Mouse (Mus musculus): ENCODE measurements around the gene Prl7a2. TPM values are rescaled to one million over a fixed set of nuclear protein-coding genes. Genes with fewer than 3 reads are reported as not detected.

Gene Prl7a2
- total RNA-seq (2015; ENCODE audit: low replicate concordance): not detected in 2 replicates
- total RNA-seq (2017; ENCODE audit: low replicate concordance): not detected in 2 replicates

DNA sequence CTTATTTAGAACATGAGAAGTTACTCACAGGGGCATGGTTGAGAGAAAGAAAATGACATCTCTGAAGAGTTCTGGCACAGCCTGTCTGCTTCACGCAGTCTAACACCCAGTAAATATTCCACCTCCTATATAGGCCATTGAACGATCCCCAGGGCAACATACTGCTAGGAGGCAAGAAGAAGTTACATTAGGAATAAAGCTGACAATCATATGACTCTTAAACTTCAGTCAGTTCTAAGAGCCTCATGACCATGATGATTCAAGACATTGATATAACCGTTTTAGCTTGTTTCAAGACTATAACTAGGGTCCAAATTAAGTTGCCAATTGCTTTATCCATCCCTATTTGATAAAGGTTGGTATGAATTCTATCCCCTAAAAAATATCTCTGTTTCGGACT, at the start of gene Prl7a2:
Gene Prl7a2 (minus strand): TSS at position 101 of the 400 bp plus-strand sequence.
- no peak for ATAC-seq (replicated peaks; ENCODE audit: low FRiP score, poor library complexity, severe bottlenecking)

GRCm38 (mm10) chr13:27716636-27717035, 48.8 kb upstream of the Prl7a2 start, which contains the start of gene Prl7d1:
Gene Prl7d1 (minus strand): TSS chr13:27716736.
- no peak for ATAC-seq (replicated peaks; ENCODE audit: low FRiP score, poor library complexity, severe bottlenecking)

DNA sequence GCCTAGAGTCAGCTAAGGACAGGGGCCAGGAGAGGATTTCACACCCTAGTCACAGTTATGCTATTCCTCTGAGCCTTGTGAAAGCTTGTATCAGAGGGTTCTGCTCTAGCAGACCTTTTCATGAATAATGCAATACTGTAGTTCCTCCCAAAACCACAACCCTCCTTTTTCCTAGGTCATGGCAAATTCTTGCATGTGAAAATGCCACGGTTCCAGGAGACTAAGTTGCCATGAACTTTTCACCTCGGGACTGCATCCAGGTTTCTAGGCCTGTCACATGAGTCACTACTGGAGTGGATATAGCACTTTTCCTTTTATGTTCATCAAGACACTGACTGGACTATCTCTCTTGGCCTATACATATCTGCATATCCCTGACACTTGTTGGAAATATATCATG, 38.7 kb upstream of the Prl7a2 start:
- ATAC-seq (replicated peaks; ENCODE audit: low FRiP score, poor library complexity, severe bottlenecking): no peak

GRCm38 (mm10) chr13:27660747-27661146, 7.1 kb downstream of the Prl7a2 start:
- ATAC-seq (replicated peaks; ENCODE audit: low FRiP score, poor library complexity, severe bottlenecking): no peak

DNA sequence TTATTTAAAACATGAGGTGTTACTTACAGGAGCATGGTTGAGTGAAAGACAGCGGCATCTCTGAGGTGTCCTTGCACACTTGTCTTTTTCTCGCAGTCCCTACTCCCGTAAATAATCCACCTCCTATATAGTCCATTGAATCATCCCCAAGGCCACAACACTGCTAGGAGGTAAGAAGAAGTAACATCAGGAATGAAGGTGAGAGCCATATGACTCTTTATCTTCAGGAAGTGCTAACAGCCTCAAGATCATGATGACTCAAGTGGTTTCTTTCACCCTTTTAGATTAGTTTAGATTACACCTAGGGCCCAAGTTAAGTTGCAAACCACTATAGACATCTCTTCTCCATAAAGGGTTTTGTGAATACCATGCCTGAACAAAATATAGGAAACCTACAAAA, 25.4 kb downstream of the Prl7a2 start, which contains the start of gene Prl7a1:
Gene Prl7a1 (minus strand): TSS at position 101 of the 400 bp plus-strand sequence.
- no peak for ATAC-seq (replicated peaks; ENCODE audit: low FRiP score, poor library complexity, severe bottlenecking)

DNA sequence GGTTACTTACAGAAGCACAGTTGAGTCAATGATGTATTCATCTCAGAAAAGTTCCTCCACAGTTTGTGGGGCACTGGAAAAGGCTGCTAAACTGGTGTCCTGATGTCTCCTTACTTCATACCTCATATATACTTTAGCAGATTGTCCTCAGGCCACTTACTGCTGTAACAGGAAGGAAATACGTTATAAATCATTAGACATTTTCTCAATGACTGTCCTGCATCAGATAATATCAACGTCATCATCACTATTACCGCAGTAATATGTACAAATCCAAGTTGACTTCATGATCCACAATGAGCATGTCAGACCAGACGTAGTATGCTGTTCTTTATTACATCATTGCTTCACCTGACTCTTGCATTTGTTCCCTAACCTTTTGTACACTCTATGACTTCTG, 57.4 kb downstream of the Prl7a2 start, which contains the start of gene Prl7b1:
Gene Prl7b1 (minus strand): TSS at position 101 of the 400 bp plus-strand sequence.
- ATAC-seq (replicated peaks; ENCODE audit: low FRiP score, poor library complexity, severe bottlenecking): no peak

Other genes starting within 250 kb of the Prl7a2 start
- not detected in 2 replicates for gene Prl8a6, start 229.3 kb downstream of the Prl7a2 start, total RNA-seq (2015; ENCODE audit: low replicate concordance)
- not detected in 2 replicates for gene Prl8a6, start 229.3 kb downstream of the Prl7a2 start, total RNA-seq (2017; ENCODE audit: low replicate concordance)
- gene Prl8a8, start 154.8 kb downstream of the Prl7a2 start, total RNA-seq (2015; ENCODE audit: low replicate concordance): not detected in 2 replicates
- not detected in 2 replicates for gene Prl8a8, start 154.8 kb downstream of the Prl7a2 start, total RNA-seq (2017; ENCODE audit: low replicate concordance)
- gene Prl8a9, start 103.4 kb downstream of the Prl7a2 start, total RNA-seq (2015; ENCODE audit: low replicate concordance): not detected in 2 replicates
- not detected in 2 replicates for gene Prl8a9, start 103.4 kb downstream of the Prl7a2 start, total RNA-seq (2017; ENCODE audit: low replicate concordance)
- gene Prl8a1, start 85.9 kb downstream of the Prl7a2 start, total RNA-seq (2015; ENCODE audit: low replicate concordance): not detected in 2 replicates
- gene Prl8a1, start 85.9 kb downstream of the Prl7a2 start, total RNA-seq (2017; ENCODE audit: low replicate concordance): not detected in 2 replicates
- gene Prl7b1, start 57.5 kb downstream of the Prl7a2 start, total RNA-seq (2015; ENCODE audit: low replicate concordance): not detected in 2 replicates
- not detected in 2 replicates for gene Prl7b1, start 57.5 kb downstream of the Prl7a2 start, total RNA-seq (2017; ENCODE audit: low replicate concordance)
- gene Prl7a1, start 25.5 kb downstream of the Prl7a2 start, total RNA-seq (2015; ENCODE audit: low replicate concordance): not detected in 2 replicates
- not detected in 2 replicates for gene Prl7a1, start 25.5 kb downstream of the Prl7a2 start, total RNA-seq (2017; ENCODE audit: low replicate concordance)
- gene Prl7d1, start 48.7 kb upstream of the Prl7a2 start, total RNA-seq (2015; ENCODE audit: low replicate concordance): not detected in 2 replicates
- not detected in 2 replicates for gene Prl7d1, start 48.7 kb upstream of the Prl7a2 start, total RNA-seq (2017; ENCODE audit: low replicate concordance)
- gene Prl7c1, start 112.8 kb upstream of the Prl7a2 start, total RNA-seq (2015; ENCODE audit: low replicate concordance): not detected in 2 replicates
- gene Prl7c1, start 112.8 kb upstream of the Prl7a2 start, total RNA-seq (2017; ENCODE audit: low replicate concordance): not detected in 2 replicates
- not detected in 2 replicates for gene Prl2a1, start 133.6 kb upstream of the Prl7a2 start, total RNA-seq (2015; ENCODE audit: low replicate concordance)
- not detected in 2 replicates for gene Prl2a1, start 133.6 kb upstream of the Prl7a2 start, total RNA-seq (2017; ENCODE audit: low replicate concordance)
- gene Prl2c1, start 181.3 kb upstream of the Prl7a2 start, total RNA-seq (2015; ENCODE audit: low replicate concordance): not detected in 2 replicates
- not detected in 2 replicates for gene Prl2c1, start 181.3 kb upstream of the Prl7a2 start, total RNA-seq (2017; ENCODE audit: low replicate concordance)

Measured in erythroid progenitor cell, adult 5-6 weeks (primary cell).